Mouse (Mus musculus) olfactory bulb, adult 2 months (tissue): ENCODE results near the gene Uqcr11.

Experiments
- CTCF ChIP-seq: fragments of 200-500 bp; IDR thresholded peaks from 2 replicates; pipeline ENCODE4 v1.5.1; 2012; ENCODE audit warnings: low read depth, mild to moderate bottlenecking, low read length, moderate library complexity; ENCODE audit not compliant: insufficient read depth
- POLR2A ChIP-seq: fragments of 200-500 bp; IDR thresholded peaks from 2 replicates; pipeline ENCODE4 v1.6.1; 2012; ENCODE audit warnings: mild to moderate bottlenecking, low read depth, low read length, moderate library complexity; ENCODE audit not compliant: insufficient read depth

- TF ChIP-seq POLR2A = no peak
- TF ChIP-seq CTCF = no peak
These were observed 8.9 kb upstream of the Uqcr11 start for GRCm38 (mm10) chr10:80415566-80415965.
